Mouse (Mus musculus): ENCODE measurements around the gene Csrnp2.
A peak's percentile ranks its signal among the peaks of the same experiment; 100 is the strongest.
"Not testable (repeated sequence)": the region's sequence is repeated elsewhere in the genome, so short reads cannot be mapped to it uniquely, and the experiment has no call there.

Gene Csrnp2

GRCm38 (mm10) chr15:100495102-100495501 lies at the start of gene Csrnp2:
Csrnp2 (minus strand) TSS chr15:100495488.
- peak; percentile 97 for DNase-seq (ENCODE audit: extremely low spot score)

- not testable (repeated sequence) for DNase-seq (ENCODE audit: extremely low spot score)
These were observed 48.4 kb upstream of the Csrnp2 start for GRCm38 (mm10) chr15:100543651-100544030.

- not testable (repeated sequence) for DNase-seq (ENCODE audit: extremely low spot score)
These were observed 47.8 kb upstream of the Csrnp2 start for GRCm38 (mm10) chr15:100542876-100543650.

- DNase-seq (ENCODE audit: extremely low spot score): no peak
These were observed 46.1 kb upstream of the Csrnp2 start for GRCm38 (mm10) chr15:100541426-100541825.

GRCm38 (mm10) chr15:100541001-100541400 lies 45.7 kb upstream of the Csrnp2 start:
- not testable (repeated sequence) for DNase-seq (ENCODE audit: extremely low spot score)

- DNase-seq (ENCODE audit: extremely low spot score): no peak
These were observed 44.1 kb upstream of the Csrnp2 start for GRCm38 (mm10) chr15:100539411-100539810.

GRCm38 (mm10) chr15:100537913-100538312 lies 42.6 kb upstream of the Csrnp2 start:
- DNase-seq (ENCODE audit: extremely low spot score): peak; percentile 6

GRCm38 (mm10) chr15:100527900-100528299 lies 32.6 kb upstream of the Csrnp2 start:
- no peak for DNase-seq (ENCODE audit: extremely low spot score)

GRCm38 (mm10) chr15:100525405-100525804 lies 30.1 kb upstream of the Csrnp2 start:
- no peak for DNase-seq (ENCODE audit: extremely low spot score)

GRCm38 (mm10) chr15:100520306-100520705 lies 25.0 kb upstream of the Csrnp2 start:
- no peak for DNase-seq (ENCODE audit: extremely low spot score)

- no peak for DNase-seq (ENCODE audit: extremely low spot score)
These were observed 19.8 kb upstream of the Csrnp2 start for GRCm38 (mm10) chr15:100515121-100515520.

GRCm38 (mm10) chr15:100513387-100513786 lies 18.1 kb upstream of the Csrnp2 start:
- no peak for DNase-seq (ENCODE audit: extremely low spot score)

- no peak for DNase-seq (ENCODE audit: extremely low spot score)
These were observed 14.8 kb upstream of the Csrnp2 start for GRCm38 (mm10) chr15:100510072-100510471.

- no peak for DNase-seq (ENCODE audit: extremely low spot score)
These were observed 13.3 kb upstream of the Csrnp2 start for GRCm38 (mm10) chr15:100508454-100509167.

GRCm38 (mm10) chr15:100499506-100499905 lies 4.2 kb upstream of the Csrnp2 start:
- DNase-seq (ENCODE audit: extremely low spot score): not testable (repeated sequence)

GRCm38 (mm10) chr15:100494647-100495046 lies 641 bp downstream of the Csrnp2 start:
- no peak for DNase-seq (ENCODE audit: extremely low spot score)

GRCm38 (mm10) chr15:100491966-100492365 lies 3.3 kb downstream of the Csrnp2 start:
- DNase-seq (ENCODE audit: extremely low spot score): no peak

GRCm38 (mm10) chr15:100489263-100489662 lies 6.0 kb downstream of the Csrnp2 start:
- no peak for DNase-seq (ENCODE audit: extremely low spot score)

GRCm38 (mm10) chr15:100488297-100488696 lies 7.0 kb downstream of the Csrnp2 start:
- DNase-seq (ENCODE audit: extremely low spot score): not testable (repeated sequence)

GRCm38 (mm10) chr15:100487050-100487449 lies 8.2 kb downstream of the Csrnp2 start:
- no peak for DNase-seq (ENCODE audit: extremely low spot score)

GRCm38 (mm10) chr15:100486450-100486849 lies 8.8 kb downstream of the Csrnp2 start:
- peak; percentile 54 for DNase-seq (ENCODE audit: extremely low spot score)

GRCm38 (mm10) chr15:100485576-100485975 lies 9.7 kb downstream of the Csrnp2 start:
- no peak for DNase-seq (ENCODE audit: extremely low spot score)

GRCm38 (mm10) chr15:100478925-100479324 lies 16.4 kb downstream of the Csrnp2 start:
- DNase-seq (ENCODE audit: extremely low spot score): no peak
